Mouse (Mus musculus) Patski (cell line): ENCODE results near the gene Col25a1. TPM values are rescaled to one million over a fixed set of nuclear protein-coding genes. Genes with fewer than 3 reads are reported as not detected.
A peak's percentile ranks its signal among the peaks of the same experiment; 100 is the strongest.

Source experiments
- ATAC-seq: fragments of 100-300 bp; one replicate; pipeline ENCODE4 v1.8.0; 2021
- CTCF ChIA-PET: fragments of 350-600 bp; sonication (Branson Sonifier 250); formaldehyde crosslinking; loops from one replicate; lab custom pipeline; 2022; ENCODE audit warnings: inconsistent platforms; lab: Charles Lee
- POLR2A ChIA-PET: fragments of 350-600 bp; sonication (Branson Sonifier 250); formaldehyde crosslinking; loops from one replicate; lab custom pipeline; 2022; ENCODE audit warnings: antibody characterized with exemption, inconsistent platforms; lab: Charles Lee
- DNase-seq: peaks from one replicate; pipeline ENCODE4 v3.0.0-alpha.2; 2011; ENCODE audit warnings: low read depth, low spot score
- H3K27me3 ChIP-seq: fragments of 371-371 bp; one replicate; pipeline ENCODE4 v1.5.1; 2021
- CTCF ChIP-seq: fragments of 100-300 bp; IDR thresholded peaks from one replicate; pipeline ENCODE4 v1.5.1; 2021
- in situ Hi-C: fragments of 300-500 bp; cut with MboI; formaldehyde crosslinking; loops from 3 replicates; pipeline ENCODE4 v1.11.1; 2018; ENCODE audit warnings: low pct_unique_long_range_greater_than_20kb, mixed read lengths
- polyA plus RNA-seq: library from polyadenylated mRNA; unstranded; gene quantifications from one replicate; pipeline ENCODE4 v1.2.3, GENCODE M21; 2021

The Col25a1 gene
- polyA plus RNA-seq, 1 experiment from 2014 or later = 0.03 TPM

DNA sequence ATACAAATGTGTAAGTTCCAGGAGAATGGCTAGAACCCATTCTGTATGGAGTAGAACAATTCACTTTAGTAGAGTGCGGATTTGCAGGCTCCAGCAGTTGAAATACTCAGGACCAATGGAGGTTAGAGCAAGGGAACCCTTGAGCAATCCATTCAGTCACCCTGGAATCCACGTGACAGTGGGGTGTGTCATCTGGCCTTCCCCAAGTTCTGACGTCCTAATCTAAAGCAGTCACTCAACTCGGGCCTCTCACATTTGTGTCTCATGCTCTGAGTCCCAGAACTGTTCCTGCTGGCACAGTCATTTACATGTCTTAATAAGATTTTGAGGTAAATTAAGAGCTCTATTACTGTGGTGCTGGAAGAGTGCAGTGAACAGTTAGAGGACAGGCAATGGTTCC, 28.6 kb downstream of the Col25a1 start:
- CTCF ChIA-PET = no interaction called here

DNA sequence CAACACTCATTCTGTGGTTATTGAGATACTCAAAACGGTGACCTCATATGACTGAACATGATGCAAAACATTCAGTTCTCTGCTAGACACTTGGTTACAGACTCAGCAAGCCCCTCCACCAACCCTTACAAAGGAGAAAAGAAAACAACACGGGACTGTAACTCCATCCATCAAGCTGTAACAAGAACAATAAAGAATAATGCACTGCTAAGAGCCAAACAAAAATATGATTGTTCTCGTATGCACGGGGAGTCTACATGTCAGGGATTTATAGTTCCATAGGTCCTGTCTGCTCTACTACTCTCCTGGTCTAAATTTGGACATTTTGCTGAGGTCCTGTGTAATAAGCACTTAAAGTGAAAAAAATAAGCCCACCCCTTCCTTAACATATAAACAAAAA, 29.6 kb downstream of the Col25a1 start:
- no peaks in the 10 kb centered on the region for H3K27me3 ChIP-seq
- CTCF ChIA-PET = no interaction called here
- ATAC-seq (no peak), DNase-seq (no peak)
- no peak for TF ChIP-seq CTCF
- in situ Hi-C loops = no loop called here
- POLR2A ChIA-PET = no interaction called here

More for the DNA sequence above, 28.6 kb downstream of the Col25a1 start:
- no peaks in the 10 kb centered on the region for H3K27me3 ChIP-seq
- DNase-seq (no peak), ATAC-seq (no peak)
- POLR2A ChIA-PET = no interaction called here
- in situ Hi-C loops = no loop called here
- no peak for TF ChIP-seq CTCF

DNA sequence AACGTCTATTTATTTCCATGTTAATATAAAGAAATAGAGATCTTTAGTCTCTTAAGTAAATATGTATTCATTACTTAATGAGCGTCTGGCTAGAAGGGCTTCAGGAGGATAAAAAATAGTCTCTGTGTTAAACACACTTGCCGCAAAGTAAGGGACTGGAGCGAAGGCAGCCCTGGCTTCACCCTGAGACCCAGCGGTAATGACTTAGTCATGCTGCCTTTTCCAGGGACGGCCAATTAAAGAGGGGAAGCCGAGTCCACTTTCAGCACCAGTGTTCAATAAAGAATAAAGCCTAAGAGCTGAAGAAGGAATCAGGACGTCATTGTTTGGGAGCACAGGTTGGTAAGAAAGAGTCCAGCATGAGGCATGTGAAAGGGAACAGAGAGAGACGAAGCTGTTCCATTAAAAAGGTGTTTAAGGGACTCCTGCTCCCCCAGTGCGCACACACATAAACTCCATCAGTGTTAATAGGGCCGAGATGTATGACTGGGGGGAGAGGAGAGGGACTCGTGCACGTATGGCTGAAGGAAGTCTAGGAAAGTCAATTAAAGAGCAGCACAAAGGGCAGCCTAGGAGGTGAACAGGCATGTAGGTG, 30.1 kb downstream of the Col25a1 start:
- POLR2A ChIA-PET = no interaction called here
- ATAC-seq (no peak), DNase-seq (no peak)

DNA sequence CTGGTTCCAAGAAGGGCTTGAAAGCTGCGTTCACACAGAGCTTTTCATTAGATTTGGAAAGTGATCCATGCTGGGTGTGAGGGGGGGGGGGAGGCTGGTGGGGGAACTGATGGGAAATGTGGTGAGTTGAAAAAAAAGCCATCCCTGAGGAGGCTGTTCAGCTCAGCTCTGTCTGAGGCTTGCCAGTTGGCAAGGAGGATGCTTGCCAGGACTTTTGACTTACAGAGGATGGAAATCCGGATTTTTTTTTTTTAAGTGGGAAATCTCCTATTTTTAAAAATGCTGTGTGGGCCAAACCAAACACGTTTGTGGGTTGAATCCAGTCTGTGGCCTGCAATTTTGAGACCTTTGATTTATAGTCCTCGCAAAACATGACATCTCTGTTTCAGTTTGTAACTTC, 35.6 kb downstream of the Col25a1 start:
- DNase-seq = no peak
- in situ Hi-C loops = no loop called here
- no peak for TF ChIP-seq CTCF
- no peak for ATAC-seq
- ChIA-PET CTCF (interaction anchor here (1.2 to 1.8 kb wide), 2 partner anchors 16 to 19 kb away, joined by 3 to 7 read pairs; no protein-coding TSS in a partner anchor), POLR2A (no interaction called here)
- peaks cover 4% of the 10 kb centered on the region for H3K27me3 ChIP-seq

More for the DNA sequence above, 30.1 kb downstream of the Col25a1 start:
- no peak for TF ChIP-seq CTCF
- in situ Hi-C loops = no loop called here
- CTCF ChIA-PET = no interaction called here
- no peaks in the 10 kb centered on the region for H3K27me3 ChIP-seq

DNA sequence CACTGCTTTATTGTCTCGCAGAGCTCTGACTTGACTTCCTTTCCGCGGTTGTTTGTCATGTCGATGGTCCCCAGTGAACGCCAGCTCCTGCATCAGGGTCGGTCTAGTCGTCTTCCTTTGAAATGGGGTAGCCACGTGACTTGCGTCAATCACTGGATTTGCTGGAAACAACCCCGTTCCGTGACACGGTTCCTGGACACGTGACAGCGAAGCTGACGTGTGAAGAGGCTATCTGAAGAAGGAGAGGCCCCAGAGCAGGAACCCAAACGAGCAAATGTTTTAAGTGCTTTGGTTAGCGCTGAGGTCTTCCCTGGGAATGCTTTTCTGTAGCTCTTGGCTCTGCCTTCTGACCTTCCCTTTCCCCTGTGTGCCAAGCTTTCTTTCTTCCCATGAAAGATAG, 41.5 kb downstream of the Col25a1 start:
- TF ChIP-seq CTCF = no peak
- DNase-seq = no peak
- in situ Hi-C loops = no loop called here
- ChIA-PET POLR2A (interaction anchor here (0.9 kb wide), 1 partner anchor 217 kb away, joined by 5 read pairs; no protein-coding TSS in a partner anchor), CTCF (no interaction called here)
- ATAC-seq = no peak
- peaks cover 4% of the 10 kb centered on the region for H3K27me3 ChIP-seq

DNA sequence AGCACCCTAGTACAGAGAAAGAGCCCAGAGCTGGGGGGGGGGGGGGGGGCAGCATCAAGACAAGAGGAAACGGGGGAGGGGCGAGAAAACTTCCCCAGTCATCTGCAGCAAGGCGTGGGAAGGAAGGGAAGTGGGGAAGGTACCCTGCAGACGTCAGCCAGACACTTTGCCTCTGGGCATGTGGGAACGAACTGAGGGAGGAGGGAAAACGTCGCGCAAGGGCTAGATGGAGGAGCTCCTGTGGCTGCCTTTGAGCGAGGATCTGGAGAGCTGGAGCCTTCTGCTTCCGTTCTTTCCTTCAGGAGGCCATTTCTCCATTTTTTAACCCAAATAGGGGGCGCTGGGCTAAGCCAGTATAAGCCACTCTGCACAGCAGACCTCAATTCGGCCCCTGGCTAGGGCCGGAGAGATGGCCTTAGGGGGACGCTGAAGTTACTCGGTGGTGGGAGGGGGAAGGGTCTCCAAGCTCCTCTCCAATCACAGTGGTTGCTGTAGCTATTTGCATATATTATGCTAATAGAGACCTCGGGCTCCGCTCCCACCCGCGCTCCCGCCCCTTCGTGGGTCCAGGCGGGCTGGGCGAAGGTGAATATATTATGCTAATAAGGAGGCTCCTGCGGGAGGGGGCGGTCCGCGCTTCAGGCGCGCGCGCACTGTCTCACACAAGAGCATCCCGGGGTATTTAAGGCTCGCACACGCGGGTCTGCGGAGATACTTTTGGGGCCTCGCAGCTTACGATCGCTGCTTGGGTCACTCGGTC, 49.1 kb downstream of the Col25a1 start:
- peak; percentile 32 for ATAC-seq
- TF ChIP-seq CTCF = no peak
- POLR2A ChIA-PET = interaction anchor here (0.6 kb wide), 1 partner anchor 519 kb away, joined by 7 read pairs; no protein-coding TSS in a partner anchor
- H3K27me3 ChIP-seq = peaks cover 18% of the 10 kb centered on the region
- in situ Hi-C loops = loop anchor here (10.0 kb wide), 1 partner anchor 394 kb away; no protein-coding TSS in a partner anchor
- CTCF ChIA-PET = interaction anchor here (1.4 kb wide), 1 partner anchor 17 kb away, joined by 4 read pairs; no protein-coding TSS in a partner anchor
- no peak for DNase-seq

DNA sequence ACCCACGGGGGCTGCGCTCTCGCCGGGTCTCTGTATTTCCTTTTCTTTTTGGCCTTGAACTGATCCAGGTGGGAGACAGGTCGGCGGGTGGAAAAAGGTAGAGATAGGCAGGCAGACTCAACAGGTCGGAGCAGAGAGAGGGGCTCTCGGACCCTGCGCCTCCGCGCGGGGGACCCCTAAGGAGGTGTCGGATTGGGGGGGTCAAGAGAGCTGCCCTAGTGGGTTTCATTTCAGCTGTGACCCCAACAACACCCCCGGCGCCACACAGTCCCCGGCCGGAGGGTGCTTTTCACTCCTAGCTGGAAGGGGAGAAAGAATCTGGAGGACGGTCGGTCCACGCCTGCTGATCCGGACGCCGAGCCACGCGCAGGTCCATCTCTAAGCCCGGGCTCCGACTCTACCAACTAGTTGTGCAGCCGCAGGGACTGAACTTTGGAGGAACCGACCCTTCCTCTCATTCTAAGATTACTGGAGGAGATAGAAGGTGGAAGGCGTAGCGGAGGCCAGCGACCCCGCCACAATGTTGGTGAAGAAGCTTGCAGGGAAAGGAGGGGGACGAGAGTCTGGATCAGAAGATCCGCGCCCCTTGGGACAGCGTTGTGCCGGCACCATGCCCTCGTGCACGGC, 49.8 kb downstream of the Col25a1 start:
- ATAC-seq = no peak
- ChIA-PET CTCF (interaction anchor here (1.4 kb wide), 1 partner anchor 16 kb away, joined by 4 read pairs; no protein-coding TSS in a partner anchor), POLR2A (no interaction called here)
- no peak for TF ChIP-seq CTCF
- DNase-seq = no peak
- H3K27me3 ChIP-seq = peaks cover 18% of the 10 kb centered on the region
- in situ Hi-C loops = loop anchor here (10.0 kb wide), 1 partner anchor 394 kb away; no protein-coding TSS in a partner anchor

DNA sequence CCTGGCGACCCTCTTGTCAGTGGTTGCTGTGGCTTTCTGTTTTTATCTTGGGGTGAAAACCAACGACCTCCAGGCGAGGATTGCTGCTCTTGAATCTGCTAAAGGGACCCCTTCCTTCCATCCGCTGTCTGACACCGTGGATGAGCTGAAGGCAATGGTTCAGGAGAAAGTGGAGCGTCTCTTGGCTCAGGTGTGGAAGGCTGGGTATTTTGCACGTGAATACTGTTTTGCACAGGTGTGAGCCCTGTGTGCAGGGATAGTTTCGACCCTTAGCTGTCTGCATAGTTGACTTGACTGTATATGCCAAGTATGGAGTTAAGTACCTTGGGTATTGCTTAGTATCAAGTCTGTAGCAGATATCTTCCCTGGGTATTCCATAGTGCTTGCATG, 50.3 kb downstream of the Col25a1 start:
- TF ChIP-seq CTCF = no peak
- peaks cover 18% of the 10 kb centered on the region for H3K27me3 ChIP-seq
- in situ Hi-C loops = loop anchor here (10.0 kb wide), 1 partner anchor 393 kb away; no protein-coding TSS in a partner anchor
- POLR2A ChIA-PET = interaction anchor here (0.6 kb wide), 1 partner anchor 1892 kb away, joined by 5 read pairs; no protein-coding TSS in a partner anchor
- CTCF ChIA-PET = no interaction called here
- no peak for DNase-seq
- no peak for ATAC-seq

DNA sequence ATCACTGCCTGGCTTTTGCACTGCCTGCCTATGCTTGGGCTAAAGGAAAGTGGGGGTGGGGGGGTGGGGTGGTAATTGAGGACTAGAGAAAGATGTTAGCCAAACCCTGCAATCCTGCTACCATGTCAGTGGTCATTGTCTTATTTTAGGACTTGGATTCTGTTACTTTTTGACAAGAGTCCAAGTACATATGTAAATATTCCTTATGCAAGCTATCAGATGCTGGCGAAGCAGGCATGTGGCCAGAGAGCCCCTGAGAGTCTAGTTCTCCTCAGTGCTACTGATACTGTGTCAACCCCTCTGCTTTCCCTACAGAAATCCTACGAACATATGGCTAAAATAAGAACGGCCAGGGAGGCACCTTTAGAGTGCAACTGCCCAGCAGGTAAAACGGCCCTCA, 51.1 kb downstream of the Col25a1 start:
- H3K27me3 ChIP-seq = peaks cover 18% of the 10 kb centered on the region
- ATAC-seq (no peak), DNase-seq (no peak)
- ChIA-PET POLR2A (interaction anchor here (0.6 kb wide), 1 partner anchor 1892 kb away, joined by 5 read pairs; no protein-coding TSS in a partner anchor), CTCF (no interaction called here)
- TF ChIP-seq CTCF = no peak
- in situ Hi-C loops = loop anchor here (10.0 kb wide), 1 partner anchor 392 kb away; no protein-coding TSS in a partner anchor

DNA sequence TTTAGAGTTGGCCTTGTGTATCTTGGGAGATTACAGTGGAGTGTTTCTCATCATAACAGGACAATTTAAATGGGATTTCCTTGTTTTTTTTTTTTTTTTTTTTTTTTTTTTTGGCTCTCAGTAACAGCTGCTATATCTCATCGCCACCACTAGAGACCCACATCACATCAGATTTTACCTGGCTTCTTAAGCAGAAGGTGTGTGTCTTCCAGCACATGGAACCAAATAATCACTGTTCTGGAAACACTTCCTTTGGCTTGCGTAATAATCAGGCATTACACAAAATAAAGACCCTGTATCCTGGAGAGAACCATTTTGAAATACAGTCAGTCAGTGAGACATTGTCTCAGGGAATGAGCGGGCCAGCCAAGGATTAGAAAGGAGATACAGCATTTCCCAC, 53.8 kb downstream of the Col25a1 start:
- DNase-seq = no peak

More for the DNA sequence above, 53.8 kb downstream of the Col25a1 start:
- in situ Hi-C loops = loop anchor here (10.0 kb wide), 1 partner anchor 390 kb away; no protein-coding TSS in a partner anchor
- no peak for ATAC-seq
- peaks cover 18% of the 10 kb centered on the region for H3K27me3 ChIP-seq
- TF ChIP-seq CTCF = no peak
- POLR2A ChIA-PET = no interaction called here
- CTCF ChIA-PET = interaction anchor here (0.8 to 2.4 kb wide), 5 partner anchors 15 to 494 kb away, joined by 3 to 7 read pairs (median 4); no protein-coding TSS in a partner anchor
